Mouse (Mus musculus) thymus, adult 2 months (tissue): ENCODE measurements around the gene Fam207a. TPM values are rescaled to one million over a fixed set of nuclear protein-coding genes. Genes with fewer than 3 reads are reported as not detected.

Experiments used
- DNase-seq: peaks from one replicate; pipeline ENCODE4 v3.0.0; 2021
- H3K27ac ChIP-seq: fragments of 200-500 bp; 2 replicates; pipeline ENCODE4 v1.5.1; 2012; ENCODE audit warnings: low read length, control low read depth; ENCODE audit not compliant: control insufficient read depth, insufficient read depth
- H3K27me3 ChIP-seq: fragments of 200-500 bp; 2 replicates; pipeline ENCODE4 v1.6.1; 2012; ENCODE audit warnings: mild to moderate bottlenecking, low read length, moderate library complexity, mixed read lengths; ENCODE audit not compliant: control insufficient read depth, insufficient read depth
- H3K36me3 ChIP-seq: fragments of 200-500 bp; 2 replicates; pipeline ENCODE4 v1.6.1; 2012; ENCODE audit warnings: mild to moderate bottlenecking, low read length, moderate library complexity; ENCODE audit not compliant: control insufficient read depth, insufficient read depth
- H3K4me1 ChIP-seq: fragments of 200-500 bp; replicated peaks from 2 replicates; pipeline ENCODE4 v1.6.1; 2012; ENCODE audit warnings: low read length; ENCODE audit not compliant: control insufficient read depth, insufficient read depth
- H3K4me3 ChIP-seq: fragments of 200-500 bp; 2 replicates; pipeline ENCODE4 v1.5.1; 2012; ENCODE audit warnings: mild to moderate bottlenecking, low read length, control low read depth, moderate library complexity; ENCODE audit not compliant: control insufficient read depth, insufficient read depth
- CTCF ChIP-seq: fragments of 200-500 bp; IDR thresholded peaks from 2 replicates; pipeline ENCODE4 v1.5.1; 2012; ENCODE audit warnings: mild to moderate bottlenecking, control low read depth, low read length, moderate library complexity, borderline replicate concordance; ENCODE audit not compliant: control insufficient read depth, poor library complexity, insufficient read depth; ENCODE audit errors: extremely low read depth
- POLR2A ChIP-seq: fragments of 200-500 bp; IDR thresholded peaks from 2 replicates; pipeline ENCODE4 v1.6.1; 2012; ENCODE audit warnings: mild to moderate bottlenecking, low read length, control low read depth, moderate library complexity; ENCODE audit not compliant: control insufficient read depth, poor library complexity, insufficient read depth; ENCODE audit errors: extremely low read depth
- WGBS: fragments of 180-500 bp; shearing (Covaris S2); methylation state at CpG from one replicate; pipeline ENCODE4 v1.1.7; 2018; 5-methylcytosine and 5-hydroxymethylcytosine counted together
- polyA plus RNA-seq: library from polyadenylated mRNA; depleted of rRNA; stranded (reverse); fragments of >200 nt; gene quantifications from 2 replicates; pipeline ENCODE4 v1.2.3, GENCODE M21; 2012

Gene Fam207a
- polyA plus RNA-seq, 1 experiment, result 52.4 TPM

GRCm38 (mm10) chr10:77554918-77555317 is 39.3 kb upstream of the Fam207a start:
- Histone ChIP-seq H3K27me3 (no peaks in the 10 kb centered on the region), H3K4me3 (no peak overlapping the region), H3K27ac (no peak overlapping the region), H3K36me3 (peaks cover 60% of the 10 kb centered on the region), H3K4me1 (peaks cover 15% of the 10 kb centered on the region)
- TF ChIP-seq POLR2A (no peak), CTCF (no peak)
- 57% methylated on average over 4 of the region's 4 CpGs for WGBS
- no peak for DNase-seq

GRCm38 (mm10) chr10:77553285-77553684 is 37.7 kb upstream of the Fam207a start:
- Histone ChIP-seq H3K4me1 (peaks cover 15% of the 10 kb centered on the region), H3K27me3 (no peaks in the 10 kb centered on the region), H3K36me3 (peaks cover 61% of the 10 kb centered on the region), H3K27ac (no peak overlapping the region), H3K4me3 (no peak overlapping the region)
- WGBS, result 92% methylated on average over 4 of the region's 4 CpGs
- no peak for DNase-seq
- TF ChIP-seq POLR2A (no peak), CTCF (no peak)

GRCm38 (mm10) chr10:77552162-77552561 is 36.6 kb upstream of the Fam207a start:
- no peak for TF ChIP-seq CTCF
- no peak for TF ChIP-seq POLR2A
- 98% methylated on average over 5 of the region's 5 CpGs for WGBS
- H3K4me3 ChIP-seq, result no peak overlapping the region
- H3K27ac ChIP-seq, result no peak overlapping the region
- no peak for DNase-seq
- H3K27me3 ChIP-seq, result no peaks in the 10 kb centered on the region
- H3K36me3 ChIP-seq, result peaks cover 67% of the 10 kb centered on the region
- peaks cover 13% of the 10 kb centered on the region for H3K4me1 ChIP-seq

- Histone ChIP-seq H3K27ac (no peak overlapping the region), H3K4me3 (no peak overlapping the region), H3K27me3 (no peaks in the 10 kb centered on the region), H3K4me1 (0 out of 2 replicates have a peak, but pooled peaks cover under 1% of the 10 kb centered on the region), H3K36me3 (peaks cover 69% of the 10 kb centered on the region)
- no peak for DNase-seq
- no peak for TF ChIP-seq CTCF
- TF ChIP-seq POLR2A, result no peak
- WGBS, result 78% methylated on average over 11 of the region's 11 CpGs
Observed at GRCm38 (mm10) chr10:77550874-77551273, 35.3 kb upstream of the Fam207a start.

- TF ChIP-seq CTCF (no peak), POLR2A (no peak)
- Histone ChIP-seq H3K27ac (no peak overlapping the region), H3K4me1 (no peaks in the 10 kb centered on the region), H3K36me3 (peaks cover 83% of the 10 kb centered on the region), H3K4me3 (no peak overlapping the region), H3K27me3 (no peaks in the 10 kb centered on the region)
- DNase-seq, result no peak
- WGBS, result 89% methylated on average over 10 of the region's 10 CpGs
Observed at GRCm38 (mm10) chr10:77548576-77548975, 33.0 kb upstream of the Fam207a start.

GRCm38 (mm10) chr10:77544916-77545315 is 29.3 kb upstream of the Fam207a start:
- no peak for DNase-seq
- H3K27me3 ChIP-seq, result no peaks in the 10 kb centered on the region
- H3K4me1 ChIP-seq, result peaks cover 3% of the 10 kb centered on the region
- WGBS, result 88% methylated on average over 5 of the region's 5 CpGs
- no peak overlapping the region for H3K4me3 ChIP-seq
- peaks cover 62% of the 10 kb centered on the region for H3K36me3 ChIP-seq
- TF ChIP-seq CTCF (no peak), POLR2A (no peak)
- H3K27ac ChIP-seq, result no peak overlapping the region

- 82% methylated on average over 7 of the region's 7 CpGs for WGBS
- peaks cover 12% of the 10 kb centered on the region for H3K4me1 ChIP-seq
- DNase-seq, result peak; percentile 32
- H3K27ac ChIP-seq, result no peak overlapping the region
- TF ChIP-seq CTCF, result peak; percentile 27; the same call in 1 of the 2 replicates
- TF ChIP-seq POLR2A, result no peak
- H3K36me3 ChIP-seq, result peaks cover 47% of the 10 kb centered on the region
- H3K27me3 ChIP-seq, result no peaks in the 10 kb centered on the region
- H3K4me3 ChIP-seq, result no peak overlapping the region
Observed at GRCm38 (mm10) chr10:77543226-77543625, 27.6 kb upstream of the Fam207a start.
